Mouse (Mus musculus) spleen, postnatal 36 days (tissue): ENCODE results near the gene Fpr-rs4.
"Not testable (repeated sequence)": the region's sequence is repeated elsewhere in the genome, so short reads cannot be mapped to it uniquely, and the experiment has no call there.

Experiments used
- DNase-seq, 2 experiments: peaks; one replicate each; pipeline ENCODE4 v3.0.0; 2022; ENCODE audit warnings: low spot score in 2 of 2, mixed read lengths in 1 of 2

Fpr-rs4 gene

GRCm38 (mm10) chr17:18021433-18021832, at the start of gene Fpr-rs4:
Fpr-rs4 (plus strand) TSS chr17:18021733.
- no peak for DNase-seq

DNA sequence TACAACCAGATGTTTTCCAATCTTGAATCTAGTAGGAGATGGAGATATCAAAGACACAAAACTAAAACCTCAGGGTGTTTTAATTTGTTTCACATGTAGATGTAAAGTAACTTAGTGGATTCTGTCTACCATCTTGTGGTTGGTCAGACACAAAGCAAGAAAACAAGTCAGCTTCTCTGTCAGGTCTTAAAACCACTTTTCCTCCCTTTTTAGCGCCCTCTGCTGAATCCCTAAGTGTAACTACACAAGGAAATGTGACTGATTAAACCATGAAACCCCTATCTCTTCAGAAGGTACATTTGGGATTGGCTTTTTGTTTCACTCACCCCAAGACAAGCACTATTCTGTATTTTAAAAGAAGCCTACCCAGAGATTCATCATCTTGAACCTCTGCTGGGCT, 48.1 kb upstream of the Fpr-rs4 start:
- DNase-seq: no peak

GRCm38 (mm10) chr17:17981232-17981631, 40.3 kb upstream of the Fpr-rs4 start:
- DNase-seq: not testable (repeated sequence)

DNA sequence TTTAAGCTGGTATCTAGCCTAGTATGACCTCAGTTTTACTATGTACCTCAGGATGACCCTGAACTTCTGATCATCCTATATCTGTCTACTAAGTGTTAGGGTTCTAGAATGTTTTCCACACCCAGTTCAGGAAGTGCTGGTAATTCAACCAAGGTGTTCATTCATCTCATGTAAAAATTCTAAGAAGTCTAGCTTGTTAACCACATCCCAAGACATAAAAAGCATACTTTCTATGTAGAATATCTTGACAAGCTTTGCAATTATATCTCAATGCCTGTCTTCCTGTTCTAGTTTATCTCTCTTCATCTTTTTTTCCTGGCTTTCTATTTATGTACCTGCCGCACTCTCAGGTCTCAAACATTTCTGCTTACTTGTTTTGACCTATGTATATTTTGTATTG, 16.8 kb upstream of the Fpr-rs4 start:
- DNase-seq: no peak

DNA sequence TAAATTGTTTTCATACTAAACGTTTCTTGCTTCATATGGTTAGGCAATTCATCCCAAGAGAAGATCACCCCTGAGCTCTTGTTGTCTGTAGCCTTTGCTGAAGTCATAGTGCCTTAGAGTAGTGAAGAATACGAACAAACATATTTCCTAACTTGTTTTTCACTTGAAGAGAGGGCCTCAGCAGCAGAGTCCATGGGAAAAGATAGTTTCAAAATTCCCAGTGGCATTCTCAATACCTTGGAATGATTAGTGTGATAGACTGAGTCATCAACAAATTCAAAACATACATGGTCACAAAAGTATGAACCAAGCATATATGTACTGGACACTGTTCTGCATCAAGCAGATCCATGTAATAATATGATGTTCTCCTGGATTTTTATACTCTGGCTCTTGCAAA, 27.6 kb downstream of the Fpr-rs4 start, which contains the start of gene Vmn2r124:
Vmn2r124 (plus strand) TSS at position 301 of the 400 bp plus-strand sequence.
- DNase-seq: no peak
